In the genomic region with DNA sequence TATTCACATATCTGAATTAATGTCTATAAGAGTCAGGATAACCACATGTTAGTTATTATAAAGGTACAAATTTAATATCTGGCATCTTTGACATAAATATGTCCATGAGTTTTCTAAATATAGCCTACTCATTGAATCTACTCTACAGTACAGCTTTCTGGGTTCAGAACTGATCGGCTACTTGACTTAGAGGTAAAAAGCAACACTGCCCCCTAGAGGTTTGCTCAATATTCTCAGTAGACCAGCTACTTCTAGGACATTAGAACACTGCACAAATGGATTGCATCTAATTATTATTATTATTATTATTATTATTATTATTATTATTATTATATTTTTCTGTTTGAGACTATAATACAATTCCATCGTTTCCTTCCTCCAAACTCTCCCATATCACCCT, we compare ENCODE assay signal across 9 mouse cellular contexts.
A peak's percentile ranks its signal among the peaks of the same experiment; 100 is the strongest.
DNase-seq lines count a peak whose midpoint lies in the region; ATAC-seq lines count a peak whose summit lies in the region.
"Had no signal": no experiment of that assay in that cellular context is flagged by ENCODE, and none has a peak within 500 bp of the region (broad histone marks: within the 10 kb centered on the region; RNA-seq: fewer than 3 reads in every experiment).

No protein-coding gene starts in this region.

- H3K9ac ChIP-seq in hindbrain, embryonic 11.5 days (ENCODE audit: low read depth, low read length): no peak overlapping the region
- H3K9ac ChIP-seq in hindbrain, embryonic 16.5 days (ENCODE audit: low read depth, low read length): no peak overlapping the region
- no peak overlapping the region for H3K9ac ChIP-seq in midbrain, embryonic 14.5 days (replicated peaks; ENCODE audit: low read length)
- H3K9ac ChIP-seq in midbrain, embryonic 15.5 days: no peak overlapping the region

- WGBS in hindbrain, embryonic 11.5 days: 35% methylated on average over 2 of the region's 2 CpGs
- WGBS in hindbrain, embryonic 16.5 days: 38% methylated on average over 2 of the region's 2 CpGs
- WGBS in midbrain, embryonic 14.5 days: 32% methylated on average over 2 of the region's 2 CpGs
- WGBS in midbrain, embryonic 15.5 days: 23% methylated on average over 2 of the region's 2 CpGs

- no peaks in the 10 kb centered on the region for H3K4me1 ChIP-seq in hindbrain, embryonic 11.5 days (replicated peaks; ENCODE audit: control insufficient read depth, insufficient read depth, low read length)
- no peaks in the 10 kb centered on the region for H3K4me1 ChIP-seq in hindbrain, embryonic 16.5 days (ENCODE audit: control insufficient read depth, insufficient read depth, low read depth, low read length)
- H3K4me1 ChIP-seq in midbrain, embryonic 14.5 days (ENCODE audit: control insufficient read depth, insufficient read depth, low read length): no peaks in the 10 kb centered on the region
- no peaks in the 10 kb centered on the region for H3K4me1 ChIP-seq in midbrain, embryonic 15.5 days

- no peaks in the 10 kb centered on the region for H3K36me3 ChIP-seq in hindbrain, embryonic 11.5 days (ENCODE audit: control insufficient read depth, insufficient read depth, low read length)
- no peaks in the 10 kb centered on the region for H3K36me3 ChIP-seq in hindbrain, embryonic 16.5 days (ENCODE audit: control insufficient read depth, insufficient read depth, low read length)
- H3K36me3 ChIP-seq in midbrain, embryonic 14.5 days (ENCODE audit: control insufficient read depth, insufficient read depth, low read length): no peaks in the 10 kb centered on the region
- H3K36me3 ChIP-seq in midbrain, embryonic 15.5 days (replicated peaks): no peaks in the 10 kb centered on the region

- no peaks in the 10 kb centered on the region for H3K9me3 ChIP-seq in hindbrain, embryonic 11.5 days (ENCODE audit: control insufficient read depth, low read length)
- H3K9me3 ChIP-seq in hindbrain, embryonic 16.5 days (ENCODE audit: control insufficient read depth, low read length): no peaks in the 10 kb centered on the region
- H3K9me3 ChIP-seq in midbrain, embryonic 14.5 days (ENCODE audit: control insufficient read depth, low read length): no peaks in the 10 kb centered on the region
- H3K9me3 ChIP-seq in midbrain, embryonic 15.5 days: no peaks in the 10 kb centered on the region

- peak; percentile 65 for DNase-seq in hindbrain, embryonic 11.5 days (ENCODE audit: low spot score)
- peak; percentile 74 for DNase-seq in midbrain, embryonic 14.5 days
- peak; percentile 4 for DNase-seq in c-Kit-positive CD71-positive TER-119-negative erythroid progenitor cells, embryonic 14.5 days (ENCODE audit: low read depth)
- DNase-seq in retina, embryonic 14.5 days (ENCODE audit: low spot score): peak; percentile 80
- DNase-seq in gastrocnemius, postnatal 36 days: no peak
- no peak for DNase-seq in urinary bladder, postnatal 10 days (ENCODE audit: low spot score)
- DNase-seq: lung, postnatal 36 days had no signal

- intact Hi-C loops in gastrocnemius, postnatal 36 days (cut with DNase I): no loop called here

- no peaks in the 10 kb centered on the region for H3K27me3 ChIP-seq in hindbrain, embryonic 11.5 days (ENCODE audit: control insufficient read depth, insufficient read depth, low read length)
- H3K27me3 ChIP-seq in hindbrain, embryonic 16.5 days (replicated peaks; ENCODE audit: control insufficient read depth, insufficient read depth, low read length): no peaks in the 10 kb centered on the region; the same call in 1 of the 2 replicates
- no peaks in the 10 kb centered on the region for H3K27me3 ChIP-seq in midbrain, embryonic 14.5 days (ENCODE audit: control insufficient read depth, insufficient read depth, low read length)
- no peaks in the 10 kb centered on the region for H3K27me3 ChIP-seq in midbrain, embryonic 15.5 days (replicated peaks)

- no peak overlapping the region for H3K27ac ChIP-seq in hindbrain, embryonic 11.5 days (ENCODE audit: low read depth, low read length)
- no peak overlapping the region for H3K27ac ChIP-seq in hindbrain, embryonic 16.5 days (ENCODE audit: low read depth, low read length)
- H3K27ac ChIP-seq in midbrain, embryonic 14.5 days (replicated peaks; ENCODE audit: low read depth, low read length): no peak overlapping the region
- H3K27ac ChIP-seq in midbrain, embryonic 15.5 days: no peak overlapping the region

- no peak overlapping the region for H3K4me2 ChIP-seq in hindbrain, embryonic 11.5 days (replicated peaks; ENCODE audit: low read depth, low read length)
- H3K4me2 ChIP-seq in hindbrain, embryonic 16.5 days (ENCODE audit: low read length): no peak overlapping the region
- no peak overlapping the region for H3K4me2 ChIP-seq in midbrain, embryonic 14.5 days (ENCODE audit: low read length)
- no peak overlapping the region for H3K4me2 ChIP-seq in midbrain, embryonic 15.5 days

- ATAC-seq in hindbrain, embryonic 11.5 days (ENCODE audit: low FRiP score): peak; percentile 59; the same call in 1 of the 2 replicates
- ATAC-seq in hindbrain, embryonic 16.5 days: no peak
- no peak for ATAC-seq in midbrain, embryonic 14.5 days (ENCODE audit: low FRiP score, low TSS enrichment)
- ATAC-seq in midbrain, embryonic 15.5 days (replicated peaks): no peak

- no peak overlapping the region for H3K4me3 ChIP-seq in hindbrain, embryonic 11.5 days (ENCODE audit: low read depth, low read length)
- H3K4me3 ChIP-seq in hindbrain, embryonic 16.5 days (ENCODE audit: low read length): no peak overlapping the region
- no peak overlapping the region for H3K4me3 ChIP-seq in midbrain, embryonic 14.5 days (replicated peaks; ENCODE audit: low read depth, low read length)
- no peak overlapping the region for H3K4me3 ChIP-seq in midbrain, embryonic 15.5 days

Comparison
In these comparisons a context has a peak if more than half of its experiments do, and no peak if none do; other contexts are left out.
1. DNase-seq: peak in hindbrain, embryonic 11.5 days (single experiment), midbrain, embryonic 14.5 days (single experiment), c-Kit-positive CD71-positive TER-119-negative erythroid progenitor cells, embryonic 14.5 days (single experiment) and retina, embryonic 14.5 days (single experiment); none in gastrocnemius, postnatal 36 days (0 of 2) and urinary bladder, postnatal 10 days (single experiment).